Mouse (Mus musculus) hindbrain, embryonic 11.5 days (tissue): ENCODE measurements around the gene Acot11. TPM values are rescaled to one million over a fixed set of nuclear protein-coding genes. Genes with fewer than 3 reads are reported as not detected.
A peak's percentile ranks its signal among the peaks of the same experiment; 100 is the strongest.

Source experiments
- ATAC-seq: fragments of 200-750 bp; cut with Nextera tagmentation; 2 replicates; pipeline ENCODE4 v1.8.0; 2017; ENCODE audit warnings: mild to moderate bottlenecking, moderate TSS enrichment, moderate library complexity; ENCODE audit not compliant: low FRiP score
- DNase-seq: peaks from one replicate; pipeline ENCODE4 v3.0.0-alpha.2; 2015; ENCODE audit warnings: low spot score
- H3K27ac ChIP-seq: fragments of 300-500 bp; sonication (generic); 2 replicates; pipeline ENCODE4 v1.5.1; 2014; ENCODE audit warnings: mild to moderate bottlenecking, low read depth, low read length
- H3K27me3 ChIP-seq: fragments of 300-500 bp; sonication (generic); 2 replicates; pipeline ENCODE4 v1.6.1; 2014; ENCODE audit warnings: mild to moderate bottlenecking, low read length, moderate library complexity, mixed read lengths; ENCODE audit not compliant: control insufficient read depth, insufficient read depth
- H3K36me3 ChIP-seq: fragments of 300-500 bp; sonication (generic); 2 replicates; pipeline ENCODE4 v1.6.1; 2014; ENCODE audit warnings: mild to moderate bottlenecking, low read length, moderate library complexity, mixed read lengths; ENCODE audit not compliant: control insufficient read depth, insufficient read depth
- H3K4me1 ChIP-seq: fragments of 300-500 bp; sonication (generic); replicated peaks from 2 replicates; pipeline ENCODE4 v1.6.1; 2014; ENCODE audit warnings: low read length, mixed read lengths; ENCODE audit not compliant: control insufficient read depth, insufficient read depth
- H3K4me2 ChIP-seq: fragments of 300-500 bp; sonication (generic); replicated peaks from 2 replicates; pipeline ENCODE4 v1.6.1; 2014; ENCODE audit warnings: mild to moderate bottlenecking, low read depth, low read length
- H3K4me3 ChIP-seq: fragments of 300-500 bp; sonication (generic); 2 replicates; pipeline ENCODE4 v1.5.1; 2014; ENCODE audit warnings: low read depth, low read length
- H3K9ac ChIP-seq: fragments of 300-500 bp; sonication (generic); 2 replicates; pipeline ENCODE4 v1.6.1; 2014; ENCODE audit warnings: low read depth, low read length
- H3K9me3 ChIP-seq: fragments of 300-500 bp; sonication (generic); 2 replicates; pipeline ENCODE4 v1.6.1; 2016; ENCODE audit warnings: low read length; ENCODE audit not compliant: control insufficient read depth
- WGBS: fragments of 180-500 bp; shearing (Covaris S2); extraction: QIAGEN DNeasy Blood & Tissue Kit; methylation state at CpG from one replicate; pipeline ENCODE4 v1.1.7; 2014; 5-methylcytosine and 5-hydroxymethylcytosine counted together
- polyA plus RNA-seq: library from polyadenylated mRNA; unstranded; fragments of >200 nt; fragmentation: Nextera tagmentation; extraction: Ambion mirVana; gene quantifications from 2 replicates; pipeline ENCODE4 v1.2.1, GENCODE M21; 2014

Gene Acot11
- polyA plus RNA-seq, 1 experiment from 2014 or later = 1.4 TPM

DNA sequence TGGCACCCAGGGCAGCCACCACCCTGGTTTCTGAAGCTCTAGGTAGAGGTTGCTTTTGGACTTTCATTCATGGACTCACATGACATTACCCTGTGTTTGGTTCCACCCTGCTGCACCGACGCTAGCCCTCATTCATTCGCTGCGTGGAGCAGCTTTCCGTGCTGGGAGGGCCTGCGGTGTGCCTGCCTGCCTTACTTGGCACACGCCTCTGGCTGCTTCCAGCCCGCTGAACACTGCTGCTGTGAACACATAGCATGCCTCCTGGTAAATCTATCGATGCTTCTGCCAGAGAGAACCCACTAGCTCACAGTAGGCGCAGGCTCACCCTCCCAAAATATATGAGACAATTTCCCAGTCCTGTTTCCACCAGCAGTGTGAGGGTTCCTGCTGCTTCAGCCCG is 100.4 kb downstream of the Acot11 start:
- no peak overlapping the region for H3K4me3 ChIP-seq
- H3K27me3 ChIP-seq = no peaks in the 10 kb centered on the region
- DNase-seq (no peak), ATAC-seq (no peak)
- no peak overlapping the region for H3K4me2 ChIP-seq
- no peak overlapping the region for H3K9ac ChIP-seq
- 73% methylated on average over 11 of the region's 11 CpGs for WGBS
- H3K36me3 ChIP-seq = no peaks in the 10 kb centered on the region
- no peaks in the 10 kb centered on the region for H3K4me1 ChIP-seq
- H3K27ac ChIP-seq = no peak overlapping the region
- H3K9me3 ChIP-seq = no peaks in the 10 kb centered on the region

DNA sequence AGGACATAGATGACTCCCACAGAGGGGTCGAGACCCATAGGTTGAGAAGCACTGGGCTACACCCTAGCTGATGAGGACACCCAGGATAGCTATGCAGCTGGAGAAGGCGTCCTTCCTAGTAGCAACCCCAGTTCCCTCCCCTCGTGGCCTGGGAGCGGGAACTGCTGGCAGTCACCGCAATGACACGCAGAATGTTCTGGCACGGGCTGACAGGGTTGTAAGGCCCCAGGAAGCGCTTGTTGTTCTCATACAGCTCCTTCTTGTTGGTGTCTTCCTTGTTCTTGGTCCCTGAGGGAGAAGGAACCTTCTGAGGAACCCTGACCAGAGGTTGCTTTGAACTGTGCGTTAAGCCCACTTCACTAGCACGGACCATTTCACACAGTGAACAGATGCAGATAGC is 100.8 kb downstream of the Acot11 start:
- ATAC-seq (no peak), DNase-seq (no peak)
- WGBS = 80% methylated on average over 10 of the region's 10 CpGs
- Histone ChIP-seq H3K36me3 (no peaks in the 10 kb centered on the region), H3K9me3 (no peaks in the 10 kb centered on the region), H3K4me3 (no peak overlapping the region), H3K4me1 (no peaks in the 10 kb centered on the region), H3K27me3 (no peaks in the 10 kb centered on the region), H3K4me2 (no peak overlapping the region), H3K27ac (no peak overlapping the region), H3K9ac (no peak overlapping the region)

DNA sequence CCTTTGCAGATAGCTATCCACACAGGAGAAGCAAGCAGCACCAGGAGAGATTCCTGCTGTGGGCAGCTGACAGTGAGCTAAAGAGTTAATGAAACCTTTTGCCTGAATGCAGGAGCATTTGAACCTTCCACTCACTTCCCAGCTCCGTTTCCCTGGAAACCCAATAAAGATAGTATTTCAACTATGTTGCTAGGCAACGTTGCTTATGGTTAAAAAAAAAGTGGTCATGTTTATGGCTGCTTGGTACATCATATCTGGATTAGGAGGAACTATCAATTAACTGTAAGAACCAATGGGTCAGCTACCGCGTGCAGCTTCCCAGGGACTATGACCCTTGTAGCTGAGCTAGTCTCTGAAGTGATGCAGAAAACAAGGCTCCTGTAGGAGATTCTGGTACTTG is 104.0 kb downstream of the Acot11 start:
- Histone ChIP-seq H3K4me2 (no peak overlapping the region), H3K4me3 (no peak overlapping the region), H3K27me3 (no peaks in the 10 kb centered on the region), H3K9me3 (no peaks in the 10 kb centered on the region), H3K27ac (no peak overlapping the region), H3K4me1 (no peaks in the 10 kb centered on the region), H3K9ac (no peak overlapping the region), H3K36me3 (no peaks in the 10 kb centered on the region)
- no peak for ATAC-seq
- DNase-seq = no peak
- 61% methylated on average over 4 of the region's 4 CpGs for WGBS

DNA sequence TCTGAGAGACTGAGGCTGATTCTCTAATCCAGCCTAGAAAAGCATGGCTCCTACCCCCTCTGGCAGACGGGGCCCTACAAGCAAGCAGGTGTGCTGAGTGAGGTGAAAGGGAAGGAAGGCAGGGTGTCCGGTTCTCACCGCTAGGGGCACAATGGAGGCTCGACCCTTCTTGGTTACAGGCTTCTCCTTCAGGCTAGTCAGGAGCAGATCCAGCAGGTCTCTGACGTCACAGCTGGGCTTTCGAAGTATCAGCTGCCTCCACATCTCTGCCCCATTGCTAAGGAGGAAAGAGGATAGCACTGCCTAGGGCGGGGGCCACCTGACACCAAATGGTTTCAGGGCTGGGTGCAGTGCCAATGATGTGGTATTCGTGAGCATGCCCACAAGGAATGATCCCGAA is 104.8 kb downstream of the Acot11 start:
- Histone ChIP-seq H3K4me2 (no peak overlapping the region), H3K9me3 (no peaks in the 10 kb centered on the region), H3K27me3 (no peaks in the 10 kb centered on the region), H3K27ac (no peak overlapping the region), H3K4me1 (no peaks in the 10 kb centered on the region), H3K4me3 (no peak overlapping the region), H3K9ac (no peak overlapping the region), H3K36me3 (no peaks in the 10 kb centered on the region)
- DNase-seq (peak; percentile 75), ATAC-seq (peak; percentile 22; the same call in 1 of the 2 replicates)
- 16% methylated on average over 9 of the region's 9 CpGs for WGBS

Other genes with a start within 250 kb of the Acot11 start
- gene Dhcr24, start 244.0 kb downstream of the Acot11 start, polyA plus RNA-seq = 29.6 and 34.9 TPM in 2 replicates
- 0.17 and 0.19 TPM in 2 replicates for gene Lexm, start 187.8 kb downstream of the Acot11 start, polyA plus RNA-seq
- gene Ttc22, start 182.6 kb downstream of the Acot11 start, polyA plus RNA-seq = 0.08 and 0.13 TPM in 2 replicates
- 9.6 and 10.3 TPM in 2 replicates for gene Pars2, start 153.9 kb downstream of the Acot11 start, polyA plus RNA-seq
- 78.5 and 95.4 TPM in 2 replicates for gene Ttc4, start 126.1 kb downstream of the Acot11 start, polyA plus RNA-seq
- 0.25 TPM in 1 of 2 replicates, not detected in the other for gene Mroh7, start 74.1 kb downstream of the Acot11 start, polyA plus RNA-seq
- not detected in 2 replicates for gene Fam151a, start 71.1 kb downstream of the Acot11 start, polyA plus RNA-seq
- gene Ssbp3, start 105.7 kb upstream of the Acot11 start, polyA plus RNA-seq = 141 and 159 TPM in 2 replicates